Mouse (Mus musculus) midbrain, postnatal 0 days (tissue): ENCODE measurements around the gene Fcgr1. TPM values are rescaled to one million over a fixed set of nuclear protein-coding genes. Genes with fewer than 3 reads are reported as not detected.
"Not testable (repeated sequence)": the region's sequence is repeated elsewhere in the genome, so short reads cannot be mapped to it uniquely, and the experiment has no call there.

Source experiments
- ATAC-seq: fragments of 200-750 bp; cut with Nextera tagmentation; 2 replicates; pipeline ENCODE4 v1.8.0; 2017; ENCODE audit warnings: moderate number of reproducible peaks, mild to moderate bottlenecking, moderate TSS enrichment, moderate library complexity; ENCODE audit not compliant: low FRiP score
- DNase-seq: peaks from one replicate; pipeline ENCODE4 v3.0.0-alpha.2; 2015; ENCODE audit warnings: low spot score
- H3K27ac ChIP-seq: fragments of 300-500 bp; sonication (generic); 2 replicates; pipeline ENCODE4 v1.5.1; 2014; ENCODE audit warnings: low read depth, mild to moderate bottlenecking, low read length, mixed read lengths
- H3K27me3 ChIP-seq: fragments of 300-500 bp; sonication (generic); 2 replicates; pipeline ENCODE4 v1.6.1; 2014; ENCODE audit warnings: low read length, control low read depth, mixed read lengths; ENCODE audit not compliant: insufficient read depth
- H3K36me3 ChIP-seq: fragments of 300-500 bp; sonication (generic); 2 replicates; pipeline ENCODE4 v1.6.1; 2014; ENCODE audit warnings: low read length, control low read depth, mixed read lengths; ENCODE audit not compliant: insufficient read depth
- H3K4me1 ChIP-seq: fragments of 300-500 bp; sonication (generic); 2 replicates; pipeline ENCODE4 v1.6.1; 2014; ENCODE audit warnings: mild to moderate bottlenecking, control low read depth, antibody characterized with exemption, low read length, mixed read lengths; ENCODE audit not compliant: insufficient read depth
- H3K4me2 ChIP-seq: fragments of 300-500 bp; sonication (generic); 2 replicates; pipeline ENCODE4 v1.6.1; 2014; ENCODE audit warnings: low read depth, mild to moderate bottlenecking, low read length, mixed read lengths; ENCODE audit not compliant: poor library complexity, severe bottlenecking
- H3K4me3 ChIP-seq: fragments of 300-500 bp; sonication (generic); 2 replicates; pipeline ENCODE4 v1.5.1; 2014; ENCODE audit warnings: low read depth, mild to moderate bottlenecking, low read length, moderate library complexity
- H3K9ac ChIP-seq: fragments of 300-500 bp; sonication (generic); replicated peaks from 2 replicates; pipeline ENCODE4 v1.6.1; 2014; ENCODE audit warnings: mild to moderate bottlenecking, low read length, moderate library complexity, mixed read lengths; ENCODE audit not compliant: poor library complexity, severe bottlenecking
- H3K9me3 ChIP-seq: fragments of 300-500 bp; sonication (generic); 2 replicates; pipeline ENCODE4 v1.6.1; 2016; ENCODE audit warnings: low read length, control low read depth
- CTCF ChIP-seq: IDR thresholded peaks from 2 replicates; pipeline ENCODE4 v1.5.1; 2016; ENCODE audit warnings: antibody characterized with exemption, mild to moderate bottlenecking
- WGBS: fragments of 180-500 bp; shearing (Covaris S2); extraction: QIAGEN DNeasy Blood & Tissue Kit; methylation state at CpG from one replicate; pipeline ENCODE4 v1.1.7; 2014; 5-methylcytosine and 5-hydroxymethylcytosine counted together
- polyA plus RNA-seq: library from polyadenylated mRNA; unstranded; fragments of >200 nt; fragmentation: Nextera tagmentation; extraction: Ambion mirVana; gene quantifications from 2 replicates; pipeline ENCODE4 v1.2.1, GENCODE M21; 2015
- total RNA-seq: library from RNA; depleted of rRNA; stranded (reverse); fragments of >200 nt; gene quantifications from 2 replicates; pipeline ENCODE4 v1.2.3, GENCODE M21; 2014

The Fcgr1 gene
- total and polyA plus RNA-seq, 2 experiments from 2014 or later, result 0.60 to 1.5 TPM

DNA sequence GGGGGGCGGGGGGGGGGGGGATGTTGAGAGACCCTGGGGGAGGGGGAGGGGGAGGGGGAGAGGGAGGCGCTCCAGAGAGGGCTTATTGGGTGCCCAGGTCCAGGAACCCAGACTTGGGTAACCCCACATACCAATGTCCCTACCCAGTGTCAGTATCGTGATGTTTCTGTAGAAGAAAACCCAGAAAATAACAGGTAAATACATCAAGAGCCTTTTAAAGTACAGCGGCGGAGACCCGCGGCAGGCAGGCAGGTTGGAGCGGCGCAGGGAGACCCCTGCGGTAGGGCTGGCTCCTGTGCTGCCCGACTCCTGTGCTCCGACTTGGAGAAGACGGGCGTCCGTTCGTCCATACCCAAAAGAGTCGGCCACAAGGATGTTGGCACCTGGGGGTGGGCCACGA lies 33.9 kb upstream of the Fcgr1 start:
- H3K9me3 ChIP-seq, result no peaks in the 10 kb centered on the region
- ATAC-seq (no peak), DNase-seq (no peak)
- WGBS, result 1% methylated on average over 13 of the region's 18 CpGs
- no peaks in the 10 kb centered on the region for H3K4me1 ChIP-seq
- no peak overlapping the region for H3K27ac ChIP-seq
- H3K4me2 ChIP-seq, result peak overlapping the region; percentile 29; the same call in 1 of the 2 replicates
- H3K27me3 ChIP-seq, result peaks cover 74% of the 10 kb centered on the region
- H3K36me3 ChIP-seq, result no peaks in the 10 kb centered on the region
- no peak for TF ChIP-seq CTCF
- peak overlapping the region; percentile 22; the same call in 1 of the 2 replicates for H3K4me3 ChIP-seq
- no peak overlapping the region for H3K9ac ChIP-seq

GRCm38 (mm10) chr3:96327131-96327530 lies 33.4 kb upstream of the Fcgr1 start:
- H3K9ac ChIP-seq, result no peak overlapping the region
- peak; percentile 55 for DNase-seq
- H3K4me3 ChIP-seq, result no peak overlapping the region
- H3K9me3 ChIP-seq, result no peaks in the 10 kb centered on the region
- H3K27me3 ChIP-seq, result peaks cover 69% of the 10 kb centered on the region
- no peaks in the 10 kb centered on the region for H3K36me3 ChIP-seq
- peak; percentile 73 for TF ChIP-seq CTCF
- WGBS, result 1% methylated on average over 6 of the region's 6 CpGs
- H3K27ac ChIP-seq, result no peak overlapping the region
- no peaks in the 10 kb centered on the region for H3K4me1 ChIP-seq
- no peak overlapping the region for H3K4me2 ChIP-seq
- no peak for ATAC-seq

GRCm38 (mm10) chr3:96323806-96324205 lies 30.0 kb upstream of the Fcgr1 start:
- not testable (repeated sequence) for H3K4me2 ChIP-seq, H3K9me3 ChIP-seq, H3K9ac ChIP-seq, H3K4me3 ChIP-seq, DNase-seq, ATAC-seq, H3K27ac ChIP-seq, H3K36me3 ChIP-seq, H3K4me1 ChIP-seq
- peaks cover 38% of the 10 kb centered on the region for H3K27me3 ChIP-seq
- WGBS, result 67% methylated on average over 6 of the region's 6 CpGs

DNA sequence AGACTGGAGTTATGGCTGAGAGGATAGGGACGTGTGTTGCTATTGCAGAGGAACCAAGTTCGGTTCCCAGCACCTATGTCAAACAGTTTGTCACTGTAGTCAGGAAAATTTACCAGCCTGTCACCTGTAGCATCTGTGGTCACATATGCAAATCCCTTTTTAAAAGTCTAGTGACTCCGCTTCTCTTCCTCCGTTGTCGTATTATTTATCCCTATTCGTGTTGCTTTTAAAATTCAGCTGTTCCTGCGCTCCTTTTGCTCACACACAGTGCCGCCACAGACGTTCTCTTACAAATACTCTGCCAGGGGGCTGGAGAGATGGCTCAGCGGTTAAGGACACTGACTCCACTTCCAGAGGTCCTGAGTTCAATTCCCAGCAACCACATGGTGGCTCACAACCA lies 28.8 kb upstream of the Fcgr1 start:
- Histone ChIP-seq H3K27me3 (peaks cover 32% of the 10 kb centered on the region), H3K27ac (no peak overlapping the region), H3K4me2 (no peak overlapping the region), H3K4me3 (no peak overlapping the region), H3K36me3 (no peaks in the 10 kb centered on the region), H3K9ac (no peak overlapping the region), H3K9me3 (no peaks in the 10 kb centered on the region), H3K4me1 (no peaks in the 10 kb centered on the region)
- DNase-seq, result no peak
- 20% methylated on average over 10 of the region's 10 CpGs for WGBS
- no peak for TF ChIP-seq CTCF
- no peak for ATAC-seq

- H3K4me2 ChIP-seq, result no peak overlapping the region
- 16% methylated on average over 15 of the region's 15 CpGs for WGBS
- TF ChIP-seq CTCF, result no peak
- no peak overlapping the region for H3K9ac ChIP-seq
- H3K9me3 ChIP-seq, result no peaks in the 10 kb centered on the region
- no peaks in the 10 kb centered on the region for H3K36me3 ChIP-seq
- DNase-seq (no peak), ATAC-seq (no peak)
- no peak overlapping the region for H3K27ac ChIP-seq
- H3K4me3 ChIP-seq, result no peak overlapping the region
- peaks cover 32% of the 10 kb centered on the region for H3K27me3 ChIP-seq
- no peaks in the 10 kb centered on the region for H3K4me1 ChIP-seq
Observed at GRCm38 (mm10) chr3:96321891-96322290, 28.1 kb upstream of the Fcgr1 start.

DNA sequence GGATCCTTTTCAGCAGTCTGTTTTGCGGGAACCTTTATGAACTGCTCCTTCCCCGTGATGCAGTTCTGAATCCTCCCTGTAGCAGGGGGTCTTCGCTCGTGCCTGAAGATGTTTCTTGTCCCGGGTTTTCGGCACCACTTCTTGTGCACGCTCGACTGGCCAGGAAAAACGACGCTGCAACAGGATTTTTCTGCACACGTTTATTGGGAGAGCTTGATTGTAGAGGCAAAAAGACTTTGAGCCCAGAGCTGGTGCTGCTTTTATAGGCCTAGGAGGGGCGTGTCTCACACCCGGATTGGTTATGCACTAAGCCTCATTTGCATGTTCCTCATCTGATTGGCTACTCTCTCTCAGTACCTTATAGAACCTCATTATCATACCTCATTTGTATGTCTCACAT lies 26.2 kb upstream of the Fcgr1 start:
- H3K9me3 ChIP-seq, DNase-seq, H3K9ac ChIP-seq, H3K4me2 ChIP-seq, H3K4me1 ChIP-seq, H3K36me3 ChIP-seq, ATAC-seq, H3K27ac ChIP-seq, H3K4me3 ChIP-seq: not testable (repeated sequence)
- H3K27me3 ChIP-seq, result peaks cover 15% of the 10 kb centered on the region; the same call in 1 of the 2 replicates
- WGBS, result 97% methylated on average over 13 of the region's 13 CpGs
